In genomic region chr3:141862816-141863461, GRCm38 (mm10) we compare ENCODE assay signal across 8 mouse cellular contexts.
DNase-seq lines count a peak whose midpoint lies in the region; ATAC-seq and TF ChIP-seq lines count a peak whose summit lies in the region.

No protein-coding gene starts in this region.

- no peaks in the 10 kb centered on the region; a peak in 1 of 4 replicates for H3K27me3 ChIP-seq in MEL (ENCODE audit: control insufficient read depth in 1 of 2, insufficient read depth in 2 of 2, low read length in 2 of 2)
- H3K27me3 ChIP-seq in embryonic facial prominence, embryonic 12.5 days, result no peaks in the 10 kb centered on the region
- H3K27me3 ChIP-seq in lung, postnatal 0 days (replicated peaks; ENCODE audit: insufficient read depth, low read length), result no peaks in the 10 kb centered on the region

- 25% methylated on average over 13 of the region's 13 CpGs for WGBS in embryonic facial prominence, embryonic 12.5 days
- 16% methylated on average over 13 of the region's 13 CpGs for WGBS in lung, postnatal 0 days

- peaks cover 0 to 4% of the 10 kb centered on the region in 2 experiments; a peak in 1 of 4 replicates for H3K4me1 ChIP-seq in MEL (ENCODE audit: control insufficient read depth in 1 of 2, insufficient read depth in 2 of 2, low read length in 2 of 2)
- no peaks in the 10 kb centered on the region for H3K4me1 ChIP-seq in embryonic facial prominence, embryonic 12.5 days
- H3K4me1 ChIP-seq in lung, postnatal 0 days (ENCODE audit: insufficient read depth, low read depth, low read length), result no peaks in the 10 kb centered on the region

- TF ChIP-seq EP300 in MEL (IDR thresholded peaks at IDR 0.05; ENCODE audit: low read depth in 1 of 2, low read length in 2 of 2), result no peak
- no peak for TF ChIP-seq EP300 in lung, postnatal 0 days (IDR thresholded peaks at IDR 0.05)

- TF ChIP-seq RAD21 in MEL (IDR thresholded peaks at IDR 0.05; ENCODE audit: low read depth, low read length), result peak; percentile 72

- no peaks in the 10 kb centered on the region for H3K79me2 ChIP-seq in MEL (ENCODE audit: control insufficient read depth, insufficient read depth, low read length, poor library complexity)

- no peak for TF ChIP-seq POLR2A in MEL (IDR thresholded peaks at IDR 0.05; ENCODE audit: control insufficient read depth in 1 of 2, insufficient read depth in 1 of 2, low read depth in 1 of 2, low read length in 2 of 2, poor library complexity in 1 of 2)

- ATAC-seq in embryonic facial prominence, embryonic 12.5 days (ENCODE audit: insufficient number of reproducible peaks, insufficient read depth, low FRiP score, low TSS enrichment), result 0 out of 2 replicates have a peak, but pooled peaks have one; percentile 79
- peak; percentile 58; the same call in 1 of the 2 replicates for ATAC-seq in lung, postnatal 0 days

- TF ChIP-seq CTCF in MEL (IDR thresholded peaks at IDR 0.05 in 2 of 3, conservative IDR thresholded peaks at IDR 0.05 in 1 of 3; ENCODE audit: control insufficient read depth in 1 of 3, insufficient read depth in 1 of 3, low read depth in 2 of 3, low read length in 3 of 3, poor library complexity in 1 of 3, severe bottlenecking in 1 of 3), result peak; percentile 74 to 87 (median 82)
- peak; percentile 92 for TF ChIP-seq CTCF in lung, postnatal 0 days (IDR thresholded peaks at IDR 0.05)

- H3K27ac ChIP-seq in MEL (ENCODE audit: control insufficient read depth, low read depth, low read length), result no peak overlapping the region
- H3K27ac ChIP-seq in embryonic facial prominence, embryonic 12.5 days, result no peak overlapping the region
- no peak overlapping the region for H3K27ac ChIP-seq in lung, postnatal 0 days (ENCODE audit: low read length)

- DNase-seq in MEL (ENCODE audit: low read depth, low spot score), result peak; percentile 81
- DNase-seq in adrenal gland, postnatal 36 days, result peak; percentile 51 to 53
- peak; percentile 41 to 55 for DNase-seq in heart, postnatal 10 days
- peak; percentile 35 to 62 for DNase-seq in kidney, postnatal 36 days
- peak; percentile 79 for DNase-seq in lung, postnatal 0 days (ENCODE audit: low spot score)
- peak; percentile 86 for DNase-seq in retina, embryonic 14.5 days (ENCODE audit: low spot score)
- no peak for DNase-seq in spleen, postnatal 14 days (ENCODE audit: low spot score in 2 of 2)

- peak overlapping the region; percentile 44 for H3K9ac ChIP-seq in MEL (ENCODE audit: control insufficient read depth, low read depth, low read length, poor library complexity, severe bottlenecking)
- no peak overlapping the region for H3K9ac ChIP-seq in embryonic facial prominence, embryonic 12.5 days
- no peak overlapping the region for H3K9ac ChIP-seq in lung, postnatal 0 days (replicated peaks; ENCODE audit: low read depth)

- H3K4me2 ChIP-seq in embryonic facial prominence, embryonic 12.5 days (replicated peaks), result no peak overlapping the region
- H3K4me2 ChIP-seq in lung, postnatal 0 days (replicated peaks; ENCODE audit: low read depth, low read length), result 0 out of 2 replicates have a peak overlapping the region, but pooled peaks have one; percentile 25

- H3K9me3 ChIP-seq in MEL (replicated peaks; ENCODE audit: insufficient read depth, low read length), result no peaks in the 10 kb centered on the region
- no peaks in the 10 kb centered on the region for H3K9me3 ChIP-seq in embryonic facial prominence, embryonic 12.5 days
- no peaks in the 10 kb centered on the region for H3K9me3 ChIP-seq in lung, postnatal 0 days (ENCODE audit: low read length)

- H3K36me3 ChIP-seq in MEL (ENCODE audit: control insufficient read depth in 1 of 2, insufficient read depth in 2 of 2, low read length in 2 of 2), result peaks cover 0 to 3% of the 10 kb centered on the region in 2 experiments; a peak in 1 of 4 replicates
- no peaks in the 10 kb centered on the region for H3K36me3 ChIP-seq in embryonic facial prominence, embryonic 12.5 days
- no peaks in the 10 kb centered on the region for H3K36me3 ChIP-seq in lung, postnatal 0 days (ENCODE audit: insufficient read depth, low read length)

- intact Hi-C loops in heart, postnatal 10 days (cut with DNase I), result loop anchor here (2.0 to 5.0 kb wide), 2 partner anchors 412 to 614 kb away; no protein-coding TSS in a partner anchor

- peak overlapping the region; percentile 63 to 65 for H3K4me3 ChIP-seq in MEL (ENCODE audit: control insufficient read depth in 1 of 2, insufficient read depth in 1 of 2, low read depth in 2 of 2, low read length in 2 of 2)
- no peak overlapping the region for H3K4me3 ChIP-seq in embryonic facial prominence, embryonic 12.5 days
- no peak overlapping the region for H3K4me3 ChIP-seq in lung, postnatal 0 days (ENCODE audit: low read depth, low read length)

TF ChIP-seq in MEL, 35 proteins besides CTCF, POLR2A, EP300 and RAD21:
- TF ChIP-seq POLR2AphosphoS2 (IDR thresholded peaks at IDR 0.05; ENCODE audit: low read length) (no peak), E2F4 (IDR thresholded peaks at IDR 0.05; ENCODE audit: borderline replicate concordance, low read depth, low read length) (no peak), TAL1 (IDR thresholded peaks at IDR 0.05; ENCODE audit: low read length) (no peak), MEF2A (IDR thresholded peaks at IDR 0.05; ENCODE audit: extremely low read depth, insufficient replicate concordance, low read depth, low read length, poor library complexity, severe bottlenecking) (no peak), GABPA (IDR thresholded peaks at IDR 0.05; ENCODE audit: low read depth, low read length) (no peak), TBP (IDR thresholded peaks at IDR 0.05; ENCODE audit: low read depth, low read length) (no peak), ZC3H11A (IDR thresholded peaks at IDR 0.05; ENCODE audit: low read depth, low read length) (peak; percentile 57), ETS1 (IDR thresholded peaks at IDR 0.05; ENCODE audit: low read depth, low read length) (no peak), ZKSCAN1 (IDR thresholded peaks at IDR 0.05; ENCODE audit: low read depth, low read length) (no peak), NRF1 (IDR thresholded peaks at IDR 0.05; ENCODE audit: insufficient read depth, low read depth, low read length, poor library complexity, severe bottlenecking) (no peak), POLR2AphosphoS5 (IDR thresholded peaks at IDR 0.05; ENCODE audit: borderline replicate concordance, low read depth, low read length) (no peak), ELF1 (IDR thresholded peaks at IDR 0.05; ENCODE audit: low read depth, low read length) (no peak), SMC3 (IDR thresholded peaks at IDR 0.05; ENCODE audit: low read depth, low read length) (peak; percentile 91), SIN3A (IDR thresholded peaks at IDR 0.05; ENCODE audit: low read length) (0 out of 2 replicates have a peak, but pooled peaks have one; percentile 16), RCOR1 (IDR thresholded peaks at IDR 0.05; ENCODE audit: low read depth, low read length) (no peak), MYB (IDR thresholded peaks at IDR 0.05; ENCODE audit: low read depth, low read length) (no peak), JUND (IDR thresholded peaks at IDR 0.05; ENCODE audit: low read depth, low read length) (no peak), MYC (IDR thresholded peaks at IDR 0.05; ENCODE audit: low read depth, low read length) (no peak), KAT2A (conservative IDR thresholded peaks at IDR 0.05; ENCODE audit: low read depth, low read length) (no peak), UBTF (IDR thresholded peaks at IDR 0.05; ENCODE audit: borderline replicate concordance, insufficient read depth, low read depth, low read length) (no peak)
TF ChIP-seq in MEL: peak in this region for 3.

Comparison
In these comparisons a context has a peak if more than half of its experiments do, and no peak if none do; other contexts are left out.
1. DNase-seq: peak in MEL (single experiment), adrenal gland, postnatal 36 days (2 of 2), heart, postnatal 10 days (2 of 2), kidney, postnatal 36 days (2 of 2), lung, postnatal 0 days (single experiment) and retina, embryonic 14.5 days (single experiment); none in spleen, postnatal 14 days (0 of 2).
2. H3K4me3 ChIP-seq: peak in MEL (2 of 2); none in embryonic facial prominence, embryonic 12.5 days (single experiment) and lung, postnatal 0 days (single experiment).